Comparison of ENCODE assay signal across 14 mouse cellular contexts in genomic region chr16:30205816-30206356, GRCm38 (mm10).
A peak's percentile ranks its signal among the peaks of the same experiment; 100 is the strongest.
DNase-seq lines count a peak whose midpoint lies in the region; ATAC-seq and TF ChIP-seq lines count a peak whose summit lies in the region.
"Had no signal": no experiment of that assay in that cellular context is flagged by ENCODE, and none has a peak within 500 bp of the region (broad histone marks: within the 10 kb centered on the region; RNA-seq: fewer than 3 reads in every experiment).

No protein-coding gene starts in this region.

- TF ChIP-seq CTCF in kidney, adult 2 months (conservative IDR thresholded peaks at IDR 0.05; ENCODE audit: insufficient read depth, insufficient read length, low read depth, low read length): no peak

- H3K4me3 ChIP-seq in kidney, embryonic 14.5 days (ENCODE audit: low read length): no peak overlapping the region
- H3K4me3 ChIP-seq in kidney, adult 2 months (ENCODE audit: insufficient read depth, low read depth, low read length): no peak overlapping the region
- H3K4me3 ChIP-seq in forebrain, embryonic 11.5 days (ENCODE audit: low read depth, low read length): peak overlapping the region; percentile 2; the same call in 1 of the 2 replicates
- no peak overlapping the region for H3K4me3 ChIP-seq in limb, embryonic 13.5 days
- H3K4me3 ChIP-seq in neural tube, embryonic 15.5 days (replicated peaks): no peak overlapping the region
- H3K4me3 ChIP-seq: stomach, embryonic 15.5 days had no signal

- 16% methylated on average over 15 of the region's 15 CpGs for WGBS in kidney, embryonic 14.5 days
- 52% methylated on average over 15 of the region's 15 CpGs for WGBS in kidney, adult 2 months
- 4% methylated on average over 15 of the region's 15 CpGs for WGBS in forebrain, embryonic 11.5 days
- WGBS in limb, embryonic 13.5 days: 21% methylated on average over 15 of the region's 15 CpGs
- 9% methylated on average over 15 of the region's 15 CpGs for WGBS in neural tube, embryonic 15.5 days

- no peak overlapping the region for H3K4me2 ChIP-seq in kidney, embryonic 14.5 days (replicated peaks; ENCODE audit: low read depth, low read length)
- peak overlapping the region; percentile 33 for H3K4me2 ChIP-seq in forebrain, embryonic 11.5 days (ENCODE audit: low read depth, low read length, severe bottlenecking)
- H3K4me2 ChIP-seq in limb, embryonic 13.5 days (replicated peaks): no peak overlapping the region; the same call in 1 of the 2 replicates
- H3K4me2 ChIP-seq in neural tube, embryonic 15.5 days: peak overlapping the region; percentile 29
- H3K4me2 ChIP-seq: heart, embryonic 11.5 days; stomach, embryonic 15.5 days had no signal

- H3K27me3 ChIP-seq in kidney, embryonic 14.5 days (ENCODE audit: control insufficient read depth, insufficient read depth, low read length): no peaks in the 10 kb centered on the region
- H3K27me3 ChIP-seq in kidney, adult 2 months (replicated peaks; ENCODE audit: control insufficient read depth, insufficient read depth, low read length): no peaks in the 10 kb centered on the region
- peaks cover 3% of the 10 kb centered on the region for H3K27me3 ChIP-seq in forebrain, embryonic 11.5 days (ENCODE audit: control insufficient read depth, insufficient read depth, low read length)
- peaks cover 5% of the 10 kb centered on the region; the same call in 1 of the 2 replicates for H3K27me3 ChIP-seq in limb, embryonic 13.5 days
- no peaks in the 10 kb centered on the region; the same call in 1 of the 2 replicates for H3K27me3 ChIP-seq in neural tube, embryonic 15.5 days (replicated peaks)
- H3K27me3 ChIP-seq: Patski; stomach, embryonic 15.5 days had no signal

- H3K9ac ChIP-seq in kidney, embryonic 14.5 days (ENCODE audit: low read depth, low read length): no peak overlapping the region
- no peak overlapping the region for H3K9ac ChIP-seq in forebrain, embryonic 11.5 days (ENCODE audit: low read length)
- H3K9ac ChIP-seq in limb, embryonic 13.5 days: 0 out of 2 replicates have a peak overlapping the region, but pooled peaks have one; percentile 19
- no peak overlapping the region for H3K9ac ChIP-seq in neural tube, embryonic 15.5 days (replicated peaks)
- H3K9ac ChIP-seq: stomach, embryonic 15.5 days had no signal

- peaks cover 6% of the 10 kb centered on the region for H3K9me3 ChIP-seq in kidney, embryonic 14.5 days (ENCODE audit: control insufficient read depth, low read length)
- H3K9me3 ChIP-seq in forebrain, embryonic 11.5 days (ENCODE audit: control insufficient read depth, low read length): peaks cover 5% of the 10 kb centered on the region
- peaks cover 5% of the 10 kb centered on the region for H3K9me3 ChIP-seq in limb, embryonic 13.5 days
- H3K9me3 ChIP-seq in neural tube, embryonic 15.5 days (replicated peaks): no peaks in the 10 kb centered on the region
- H3K9me3 ChIP-seq: stomach, embryonic 15.5 days had no signal

- no peaks in the 10 kb centered on the region for H3K36me3 ChIP-seq in kidney, embryonic 14.5 days (ENCODE audit: control insufficient read depth, insufficient read depth, low read length)
- no peaks in the 10 kb centered on the region for H3K36me3 ChIP-seq in kidney, adult 2 months (ENCODE audit: control insufficient read depth, insufficient read depth, low read length)
- H3K36me3 ChIP-seq in forebrain, embryonic 11.5 days (ENCODE audit: control insufficient read depth, insufficient read depth, low read length): no peaks in the 10 kb centered on the region
- no peaks in the 10 kb centered on the region for H3K36me3 ChIP-seq in limb, embryonic 13.5 days
- no peaks in the 10 kb centered on the region for H3K36me3 ChIP-seq in neural tube, embryonic 15.5 days
- H3K36me3 ChIP-seq: stomach, embryonic 15.5 days had no signal

- 0 out of 2 replicates have a peak overlapping the region, but pooled peaks have one; percentile 12 for H3K27ac ChIP-seq in kidney, embryonic 14.5 days (ENCODE audit: low read depth, low read length)
- H3K27ac ChIP-seq in kidney, adult 2 months (ENCODE audit: insufficient read depth, low read depth, low read length): no peak overlapping the region
- H3K27ac ChIP-seq in forebrain, embryonic 11.5 days (ENCODE audit: low read depth, low read length): peak overlapping the region; percentile 15; the same call in 1 of the 2 replicates
- no peak overlapping the region for H3K27ac ChIP-seq in limb, embryonic 13.5 days
- H3K27ac ChIP-seq in neural tube, embryonic 15.5 days (replicated peaks): no peak overlapping the region
- H3K27ac ChIP-seq: stomach, embryonic 15.5 days had no signal

- no peak for DNase-seq in kidney, adult 2 months
- DNase-seq in forebrain, embryonic 11.5 days (ENCODE audit: low spot score): peak; percentile 74
- no peak for DNase-seq in left cerebral cortex, adult 11 months (ENCODE audit: low spot score)
- DNase-seq in right cerebral cortex, adult 18-20 months: no peak
- DNase-seq in cerebellum, adult 9-10 months: no peak
- DNase-seq: B cell, adult 2 months; cerebellum, postnatal 25 days had no signal

- 0 out of 2 replicates have a peak, but pooled peaks have one; percentile 9 for ATAC-seq in kidney, embryonic 14.5 days (ENCODE audit: low FRiP score, low TSS enrichment)
- ATAC-seq in forebrain, embryonic 11.5 days (replicated peaks; ENCODE audit: low FRiP score): peak; percentile 78
- no peak for ATAC-seq in limb, embryonic 13.5 days (ENCODE audit: low FRiP score, low read depth)
- no peak for ATAC-seq in neural tube, embryonic 15.5 days (ENCODE audit: low FRiP score)
- ATAC-seq: intestine, postnatal 0 days; Patski had no signal

- no peaks in the 10 kb centered on the region; the same call in 1 of the 2 replicates for H3K4me1 ChIP-seq in kidney, embryonic 14.5 days (ENCODE audit: control insufficient read depth, insufficient read depth, low read length)
- H3K4me1 ChIP-seq in kidney, adult 2 months (ENCODE audit: control insufficient read depth, insufficient read depth, low read length): no peaks in the 10 kb centered on the region
- no peaks in the 10 kb centered on the region; the same call in none of the 2 replicates for H3K4me1 ChIP-seq in forebrain, embryonic 11.5 days (replicated peaks; ENCODE audit: control insufficient read depth, insufficient read depth, low read length)
- H3K4me1 ChIP-seq in limb, embryonic 13.5 days: peaks cover 22% of the 10 kb centered on the region
- H3K4me1 ChIP-seq in neural tube, embryonic 15.5 days: peaks cover 11% of the 10 kb centered on the region

- TF ChIP-seq POLR2A in kidney, adult 2 months (IDR thresholded peaks at IDR 0.05; ENCODE audit: low read depth, low read length): no peak

Comparison
In these comparisons a context has a peak if more than half of its experiments do, and no peak if none do; other contexts are left out.
1. H3K27ac ChIP-seq: peak in kidney, embryonic 14.5 days (single experiment) and forebrain, embryonic 11.5 days (single experiment); none in kidney, adult 2 months (single experiment), limb, embryonic 13.5 days (single experiment) and neural tube, embryonic 15.5 days (single experiment).
2. ATAC-seq: peak in kidney, embryonic 14.5 days (single experiment) and forebrain, embryonic 11.5 days (single experiment); none in limb, embryonic 13.5 days (single experiment) and neural tube, embryonic 15.5 days (single experiment).
3. H3K4me2 ChIP-seq: peak in forebrain, embryonic 11.5 days (single experiment) and neural tube, embryonic 15.5 days (single experiment); none in kidney, embryonic 14.5 days (single experiment) and limb, embryonic 13.5 days (single experiment).